Mouse (Mus musculus) ES-Bruce4 (cell line): ENCODE measurements around the gene Nfasc.

Source experiments
- EP300 ChIP-seq: IDR thresholded peaks from 2 replicates; pipeline ENCODE4 v1.6.1; 2011; ENCODE audit warnings: low read depth, low read length; ENCODE audit not compliant: insufficient read depth
- POLR2A ChIP-seq: IDR thresholded peaks from one replicate; pipeline ENCODE4 v1.8.1; 2011; ENCODE audit warnings: low read length; ENCODE audit not compliant: insufficient read depth

GRCm38 (mm10) chr1:132564946-132565345, 176.7 kb downstream of the Nfasc start:
- no peak for TF ChIP-seq EP300
- TF ChIP-seq POLR2A: no peak
